Mouse (Mus musculus): ENCODE measurements at regions not wholly inside any gene's neighbourhood (a gene's known extent, or its start where the extent isn't known, plus 50 kb on each side); places are given as distances from the start of the nearest gene placed in this dataset.

GRCm38 (mm10) chr6:4201176-4201575, 114.4 kb upstream of the Bet1 start:
- no peak overlapping the region for H3K9ac ChIP-seq (ENCODE audit: insufficient read depth, low read depth)
- no peaks in the 10 kb centered on the region for H3K36me3 ChIP-seq (replicated peaks in 1 of 2; ENCODE audit: control insufficient read depth in 1 of 2, insufficient read depth in 1 of 2, low read length in 1 of 2)
- no peaks in the 10 kb centered on the region for H3K27me3 ChIP-seq (replicated peaks)
- no peak overlapping the region for H3K27ac ChIP-seq (ENCODE audit: insufficient read depth, low read depth)
- in situ Hi-C loops (cut with MboI; ENCODE audit: low pct_ligation_motif_present, low pct_unique_long_range_greater_than_20kb, low sequenced_read_pairs) = no loop called here
- no peaks in the 10 kb centered on the region for H3K79me2 ChIP-seq (replicated peaks; ENCODE audit: control insufficient read depth, extremely low read depth, insufficient read depth, poor library complexity, severe bottlenecking)
- no peaks in the 10 kb centered on the region for H3K9me3 ChIP-seq (replicated peaks; ENCODE audit: low read length)
- H3K4me1 ChIP-seq (ENCODE audit: control insufficient read depth in 1 of 2, insufficient read depth in 2 of 2) = no peaks in the 10 kb centered on the region
- H3K4me2 ChIP-seq (ENCODE audit: insufficient read depth, low read depth, poor library complexity, severe bottlenecking) = no peak overlapping the region
- DNase-seq (ENCODE audit: extremely low read depth) = no peak
- TF ChIP-seq BHLHE40 (IDR thresholded peaks at IDR 0.05; ENCODE audit: low read depth, low read length) (no peak), TCF12 (IDR thresholded peaks at IDR 0.05; ENCODE audit: low read depth, low read length) (no peak), SMC3 (IDR thresholded peaks at IDR 0.05; ENCODE audit: low read depth, low read length) (no peak), ZNF384 (IDR thresholded peaks at IDR 0.05; ENCODE audit: low read depth, low read length) (no peak), CHD1 (IDR thresholded peaks at IDR 0.05; ENCODE audit: low read depth, low read length) (no peak), MEF2A (IDR thresholded peaks at IDR 0.05; ENCODE audit: borderline replicate concordance, low read depth, low read length) (no peak), ZC3H11A (IDR thresholded peaks at IDR 0.05; ENCODE audit: low read depth, low read length) (no peak), NRF1 (IDR thresholded peaks at IDR 0.05; ENCODE audit: low read depth, low read length) (no peak), UBTF (IDR thresholded peaks at IDR 0.05; ENCODE audit: low read depth, low read length) (no peak), TBP (conservative IDR thresholded peaks at IDR 0.05; ENCODE audit: low read depth, low read length) (no peak), PAX5 (IDR thresholded peaks at IDR 0.05; ENCODE audit: low read length) (no peak), KAT2A (IDR thresholded peaks at IDR 0.05; ENCODE audit: insufficient replicate concordance, low read length) (no peak), ZMIZ1 (IDR thresholded peaks at IDR 0.05; ENCODE audit: low read depth, low read length) (no peak)
- dilution Hi-C loops (cut with MboI; ENCODE audit: extremely low pct_ligation_motif_present, extremely low pct_unique_long_range_greater_than_20kb, low sequenced_read_pairs) = no loop called here
- H3K4me3 ChIP-seq (replicated peaks in 1 of 3; ENCODE audit: low read depth in 2 of 3, low read length in 2 of 3, poor library complexity in 1 of 3) = no peak overlapping the region

- H3K4me1 ChIP-seq (ENCODE audit: control insufficient read depth in 1 of 2, insufficient read depth in 2 of 2) = no peaks in the 10 kb centered on the region
- in situ Hi-C loops (cut with MboI; ENCODE audit: low pct_ligation_motif_present, low pct_unique_long_range_greater_than_20kb, low sequenced_read_pairs) = no loop called here
- no peak for DNase-seq (ENCODE audit: extremely low read depth)
- no peak overlapping the region for H3K9ac ChIP-seq (ENCODE audit: insufficient read depth, low read depth)
- no peaks in the 10 kb centered on the region for H3K27me3 ChIP-seq (replicated peaks)
- H3K36me3 ChIP-seq (replicated peaks in 1 of 2; ENCODE audit: control insufficient read depth in 1 of 2, insufficient read depth in 1 of 2, low read length in 1 of 2) = no peaks in the 10 kb centered on the region
- H3K4me3 ChIP-seq (replicated peaks in 1 of 3; ENCODE audit: low read depth in 2 of 3, low read length in 2 of 3, poor library complexity in 1 of 3) = no peak overlapping the region
- dilution Hi-C loops (cut with MboI; ENCODE audit: extremely low pct_ligation_motif_present, extremely low pct_unique_long_range_greater_than_20kb, low sequenced_read_pairs) = no loop called here
- H3K27ac ChIP-seq (ENCODE audit: insufficient read depth, low read depth) = no peak overlapping the region
- H3K9me3 ChIP-seq (replicated peaks; ENCODE audit: low read length) = no peaks in the 10 kb centered on the region
- H3K79me2 ChIP-seq (replicated peaks; ENCODE audit: control insufficient read depth, extremely low read depth, insufficient read depth, poor library complexity, severe bottlenecking) = no peaks in the 10 kb centered on the region
- H3K4me2 ChIP-seq (ENCODE audit: insufficient read depth, low read depth, poor library complexity, severe bottlenecking) = no peak overlapping the region
- no peak for TF ChIP-seq E2F4 (IDR thresholded peaks at IDR 0.05; ENCODE audit: insufficient replicate concordance, low read depth, low read length)
Observed at GRCm38 (mm10) chr6:4205681-4206080, 118.9 kb upstream of the Bet1 start.

Data from CH12.LX (cell line).